Mouse (Mus musculus): Measurements from ENCODE around the gene Frat2. TPM values are rescaled to one million over a fixed set of nuclear protein-coding genes. Genes with fewer than 3 reads are reported as not detected.

The Frat2 gene
- total and polyA plus RNA-seq, 3 experiments, result 55.6 to 110 TPM; not detected in 1

DNA sequence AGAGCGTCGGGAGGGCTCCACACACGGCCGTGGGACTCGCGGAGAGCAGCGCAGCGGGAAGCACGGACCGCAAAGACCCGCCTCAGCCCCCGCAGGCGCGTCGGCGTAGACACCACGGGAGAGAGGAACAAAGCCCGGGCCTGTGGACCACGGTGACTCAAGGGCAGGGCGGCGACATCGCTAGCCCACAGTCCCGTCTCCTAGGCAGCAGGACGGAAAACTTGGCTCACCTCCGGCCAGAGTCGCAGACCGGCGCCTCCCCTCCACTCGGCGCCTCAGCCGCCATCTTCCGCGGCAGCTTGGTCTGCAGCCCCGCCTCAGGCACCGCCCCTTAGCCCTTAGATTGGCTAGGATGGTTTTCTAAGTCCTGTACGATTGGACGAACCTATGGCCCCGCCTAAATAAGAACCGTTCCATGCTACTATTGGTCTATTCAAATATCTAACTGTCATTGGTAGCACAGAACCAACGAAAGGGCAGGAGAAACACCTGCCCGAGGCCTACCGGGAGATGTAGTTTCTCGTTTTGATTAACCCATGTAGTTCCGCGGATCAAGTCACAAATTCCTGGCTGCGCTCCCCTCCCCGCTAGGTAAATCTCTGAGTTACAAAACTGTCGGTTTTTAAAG lies 46.1 kb downstream of the Frat2 start, which contains the start of gene Arhgap19:
Gene Arhgap19 (minus strand): TSS at position 306 of the 628 bp plus-strand sequence.
- DNase-seq (ENCODE audit: low read depth, low spot score), result peak; percentile 100
- no peaks in the 10 kb centered on the region for H3K27me3 ChIP-seq (ENCODE audit: control insufficient read depth in 1 of 2, insufficient read depth in 2 of 2, low read length in 2 of 2)
- peaks cover 0 to 11% of the 10 kb centered on the region in 2 experiments; a peak in 2 of 4 replicates for H3K36me3 ChIP-seq (ENCODE audit: control insufficient read depth in 1 of 2, insufficient read depth in 2 of 2, low read length in 2 of 2)
- H3K4me1 ChIP-seq (ENCODE audit: control insufficient read depth in 1 of 2, insufficient read depth in 2 of 2, low read length in 2 of 2), result peaks cover 10 to 21% of the 10 kb centered on the region in 2 experiments
- H3K9me3 ChIP-seq (replicated peaks; ENCODE audit: insufficient read depth, low read length), result no peaks in the 10 kb centered on the region
- peak within 1 kb of the TSS; percentile 66 to 86 for H3K4me3 ChIP-seq (ENCODE audit: control insufficient read depth in 1 of 2, insufficient read depth in 1 of 2, low read depth in 2 of 2, low read length in 2 of 2)
- peak within 1 kb of the TSS; percentile 67 for H3K27ac ChIP-seq (ENCODE audit: control insufficient read depth, low read depth, low read length)
- H3K79me2 ChIP-seq (ENCODE audit: control insufficient read depth, insufficient read depth, low read length, poor library complexity), result peaks cover 26% of the 10 kb centered on the region
- TF ChIP-seq MAX (IDR thresholded peaks at IDR 0.05; ENCODE audit: low read length), result 0 out of 2 replicates have a peak, but pooled peaks have one; percentile 9
- TF ChIP-seq JUND (IDR thresholded peaks at IDR 0.05; ENCODE audit: low read depth, low read length), result no peak
- peak; percentile 89 for TF ChIP-seq SIN3A (IDR thresholded peaks at IDR 0.05; ENCODE audit: low read length)
- TF ChIP-seq RAD21 (IDR thresholded peaks at IDR 0.05; ENCODE audit: low read depth, low read length), result no peak
- no peak for TF ChIP-seq EP300 (IDR thresholded peaks at IDR 0.05; ENCODE audit: low read depth in 1 of 2, low read length in 2 of 2)
- TF ChIP-seq SMC3 (IDR thresholded peaks at IDR 0.05; ENCODE audit: low read depth, low read length), result 0 out of 2 replicates have a peak, but pooled peaks have one; percentile 8
- peak; percentile 86 for TF ChIP-seq CHD2 (IDR thresholded peaks at IDR 0.05; ENCODE audit: low read length)
- TF ChIP-seq POLR2AphosphoS5 (IDR thresholded peaks at IDR 0.05; ENCODE audit: borderline replicate concordance, low read depth, low read length), result no peak; the same call in 1 of the 2 replicates
- peak; percentile 53; the same call in 1 of the 2 replicates for TF ChIP-seq MYB (IDR thresholded peaks at IDR 0.05; ENCODE audit: low read depth, low read length)
- TF ChIP-seq RCOR1 (IDR thresholded peaks at IDR 0.05; ENCODE audit: low read depth, low read length), result no peak
- peak; percentile 80; the same call in 1 of the 2 replicates for TF ChIP-seq ZMIZ1 (IDR thresholded peaks at IDR 0.05; ENCODE audit: low read depth, low read length)
- no peak for TF ChIP-seq CTCF (IDR thresholded peaks at IDR 0.05 in 2 of 3, conservative IDR thresholded peaks at IDR 0.05 in 1 of 3; ENCODE audit: control insufficient read depth in 1 of 3, insufficient read depth in 1 of 3, low read depth in 2 of 3, low read length in 3 of 3, poor library complexity in 1 of 3, severe bottlenecking in 1 of 3)
- no peak for TF ChIP-seq BHLHE40 (IDR thresholded peaks at IDR 0.05; ENCODE audit: borderline replicate concordance, low read depth, low read length)
- peak; percentile 74 for TF ChIP-seq MXI1 (IDR thresholded peaks at IDR 0.05; ENCODE audit: low read depth, low read length)
- peak; percentile 95 for TF ChIP-seq TBP (IDR thresholded peaks at IDR 0.05; ENCODE audit: low read depth, low read length)
- TF ChIP-seq USF2 (IDR thresholded peaks at IDR 0.05; ENCODE audit: borderline replicate concordance in 1 of 2, insufficient read depth in 1 of 2, low read depth in 1 of 2, low read length in 2 of 2), result no peak
- TF ChIP-seq NRF1 (IDR thresholded peaks at IDR 0.05; ENCODE audit: insufficient read depth, low read depth, low read length, poor library complexity, severe bottlenecking), result peak; percentile 18; the same call in 1 of the 2 replicates
- TF ChIP-seq MYC (IDR thresholded peaks at IDR 0.05; ENCODE audit: low read depth, low read length), result peak; percentile 48; the same call in 1 of the 2 replicates
- no peak for TF ChIP-seq ZKSCAN1 (IDR thresholded peaks at IDR 0.05; ENCODE audit: low read depth, low read length)
- TF ChIP-seq NELFE (IDR thresholded peaks at IDR 0.05; ENCODE audit: low read depth, low read length), result peak; percentile 95
- no peak for TF ChIP-seq CHD1 (IDR thresholded peaks at IDR 0.05; ENCODE audit: low read depth, low read length)
- TF ChIP-seq HCFC1 (IDR thresholded peaks at IDR 0.05; ENCODE audit: low read depth, low read length), result peak; percentile 99
- no peak for TF ChIP-seq MEF2A (IDR thresholded peaks at IDR 0.05; ENCODE audit: extremely low read depth, insufficient replicate concordance, low read depth, low read length, poor library complexity, severe bottlenecking)
- peak; percentile 98 to 100 for TF ChIP-seq POLR2A (IDR thresholded peaks at IDR 0.05; ENCODE audit: control insufficient read depth in 1 of 2, insufficient read depth in 1 of 2, low read depth in 1 of 2, low read length in 2 of 2, poor library complexity in 1 of 2)
- TF ChIP-seq UBTF (IDR thresholded peaks at IDR 0.05; ENCODE audit: borderline replicate concordance, insufficient read depth, low read depth, low read length), result 0 out of 2 replicates have a peak, but pooled peaks have one; percentile 91
- no peak for TF ChIP-seq ETS1 (IDR thresholded peaks at IDR 0.05; ENCODE audit: low read depth, low read length)
- TF ChIP-seq USF1 (IDR thresholded peaks at IDR 0.05; ENCODE audit: low read depth, low read length), result peak; percentile 56
- TF ChIP-seq TCF12 (IDR thresholded peaks at IDR 0.05; ENCODE audit: low read depth, low read length), result peak; percentile 31; the same call in 1 of the 2 replicates
- TF ChIP-seq TAL1 (IDR thresholded peaks at IDR 0.05; ENCODE audit: low read length), result no peak
- TF ChIP-seq ELF1 (IDR thresholded peaks at IDR 0.05; ENCODE audit: low read depth, low read length), result peak; percentile 73
- TF ChIP-seq KAT2A (conservative IDR thresholded peaks at IDR 0.05; ENCODE audit: low read depth, low read length), result peak; percentile 96
- TF ChIP-seq POLR2AphosphoS2 (IDR thresholded peaks at IDR 0.05; ENCODE audit: low read length), result no peak; the same call in 1 of the 2 replicates
- no peak for TF ChIP-seq GATA1 (IDR thresholded peaks at IDR 0.05; ENCODE audit: low read depth, low read length)
- H3K9ac ChIP-seq (ENCODE audit: control insufficient read depth, low read depth, low read length, poor library complexity, severe bottlenecking), result peak within 1 kb of the TSS; percentile 87

Measured in MEL (cell line).